35 mouse cellular contexts compared by ENCODE assay signal in the genomic region with DNA sequence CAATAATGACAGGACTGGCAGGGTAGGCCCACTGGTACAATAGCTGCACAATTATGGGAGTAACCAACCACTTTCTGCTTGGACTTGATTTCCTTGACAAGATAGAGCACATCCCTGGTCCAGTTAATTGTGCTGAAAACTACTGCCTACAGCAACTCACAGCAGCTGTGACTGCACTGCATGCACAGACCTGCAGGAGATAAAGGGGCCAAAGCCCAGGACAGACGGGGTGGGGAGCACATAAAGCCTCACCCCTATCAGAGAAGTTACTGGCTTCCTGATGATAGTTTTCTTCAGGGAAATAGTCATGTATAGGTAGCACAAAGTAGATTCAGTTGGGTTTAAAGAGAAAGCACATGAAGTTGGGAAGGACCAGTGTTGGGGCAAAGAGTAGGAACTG.
"Had no signal": no experiment of that assay in that cellular context is flagged by ENCODE, and none has a peak within 500 bp of the region (broad histone marks: within the 10 kb centered on the region; RNA-seq: fewer than 3 reads in every experiment).

No protein-coding gene starts in this region.

- H3K4me3 ChIP-seq: heart, embryonic 10.5 days; heart, embryonic 12.5 days; heart, embryonic 13.5 days; heart, embryonic 15.5 days; hindbrain, embryonic 10.5 days; hindbrain, embryonic 12.5 days; hindbrain, embryonic 13.5 days; hindbrain, embryonic 15.5 days; intestine, embryonic 15.5 days; kidney, embryonic 15.5 days; layer of hippocampus, adult 2 months had no signal

- ATAC-seq: hindbrain, embryonic 16.5 days; hindbrain, postnatal 0 days; inflammation-experienced regulatory T-cells, adult 6 months; intestine, embryonic 15.5 days; intestine, embryonic 16.5 days; intestine, postnatal 0 days had no signal

- H3K4me2 ChIP-seq: heart, embryonic 11.5 days; heart, embryonic 12.5 days; heart, embryonic 13.5 days; heart, embryonic 15.5 days; hindbrain, embryonic 12.5 days; hindbrain, embryonic 13.5 days; hindbrain, embryonic 14.5 days; hindbrain, embryonic 15.5 days; intestine, embryonic 15.5 days; kidney, embryonic 15.5 days had no signal

- H3K27ac ChIP-seq: heart, embryonic 10.5 days; heart, embryonic 13.5 days; heart, embryonic 15.5 days; hindbrain, embryonic 10.5 days; hindbrain, embryonic 12.5 days; hindbrain, embryonic 13.5 days; hindbrain, embryonic 14.5 days; hindbrain, embryonic 15.5 days; hindbrain, postnatal 0 days; intestine, embryonic 15.5 days; kidney, embryonic 15.5 days; kidney, postnatal 0 days; layer of hippocampus, adult 2 months had no signal

- H3K9me3 ChIP-seq: heart, embryonic 10.5 days; heart, embryonic 12.5 days; heart, embryonic 13.5 days; heart, embryonic 15.5 days; hindbrain, embryonic 10.5 days; hindbrain, embryonic 12.5 days; hindbrain, embryonic 13.5 days; hindbrain, embryonic 15.5 days; intestine, embryonic 15.5 days; kidney, embryonic 15.5 days had no signal

- H3K9ac ChIP-seq: heart, embryonic 12.5 days; heart, embryonic 13.5 days; heart, embryonic 15.5 days; hindbrain, embryonic 12.5 days; hindbrain, embryonic 13.5 days; hindbrain, embryonic 14.5 days; hindbrain, embryonic 15.5 days; intestine, embryonic 15.5 days; kidney, embryonic 15.5 days had no signal

- H3K27me3 ChIP-seq: heart, embryonic 12.5 days; heart, embryonic 13.5 days; heart, embryonic 15.5 days; hindbrain, embryonic 12.5 days; hindbrain, embryonic 13.5 days; hindbrain, embryonic 15.5 days; intestine, embryonic 15.5 days; kidney, embryonic 15.5 days had no signal

- H3K4me1 ChIP-seq: heart, embryonic 10.5 days; heart, embryonic 12.5 days; heart, embryonic 13.5 days; heart, embryonic 15.5 days; hindbrain, embryonic 10.5 days; hindbrain, embryonic 12.5 days; hindbrain, embryonic 13.5 days; hindbrain, embryonic 15.5 days; intestine, embryonic 15.5 days; kidney, embryonic 15.5 days had no signal

- DNase-seq: heart, postnatal 10 days; heart, postnatal 14 days; heart, postnatal 36 days; heart, postnatal 4 days; kidney, adult 11 months; kidney, adult 18-20 months; kidney, adult 2 months; kidney, adult 8-10 months; kidney, adult 9 months; kidney, postnatal 10 days; kidney, postnatal 14 days; kidney, postnatal 25 days; kidney, postnatal 36 days; kidney, postnatal 4 days; layer of hippocampus, adult 9-11 months; layer of hippocampus, postnatal 36 days had no signal
